Mouse (Mus musculus): ENCODE results near the gene Ankfy1. TPM values are rescaled to one million over a fixed set of nuclear protein-coding genes. Genes with fewer than 3 reads are reported as not detected.

The Ankfy1 gene
- polyA plus RNA-seq (2015; fragmentation: Nextera tagmentation; extraction: Ambion mirVana) = 28.2 and 31.8 TPM in 2 replicates

GRCm38 (mm10) chr11:72689551-72690510 is at the start of gene Ankfy1:
TSS of gene Ankfy1 (plus strand) at chr11:72690006.
- H3K27me3 ChIP-seq (replicated peaks) = no peaks in the 10 kb centered on the region
- no peaks in the 10 kb centered on the region for H3K36me3 ChIP-seq (replicated peaks)
- ATAC-seq (replicated peaks) = peak; percentile 98
- H3K9ac ChIP-seq = peak within 1 kb of the TSS; percentile 75
- H3K4me2 ChIP-seq = peak within 1 kb of the TSS; percentile 59
- H3K4me1 ChIP-seq = peaks cover 33% of the 10 kb centered on the region
- H3K4me3 ChIP-seq = peak within 1 kb of the TSS; percentile 72
- no peaks in the 10 kb centered on the region for H3K9me3 ChIP-seq
- WGBS = under 1% methylated on average over 56 of the region's 56 CpGs
- H3K27ac ChIP-seq = peak within 1 kb of the TSS; percentile 95

GRCm38 (mm10) chr11:72642730-72643129 is 47.1 kb upstream of the Ankfy1 start:
- H3K4me3 ChIP-seq = no peak overlapping the region
- H3K9me3 ChIP-seq = no peaks in the 10 kb centered on the region
- H3K4me1 ChIP-seq = no peaks in the 10 kb centered on the region
- no peaks in the 10 kb centered on the region for H3K27me3 ChIP-seq (replicated peaks)
- 14% methylated on average over 4 of the region's 4 CpGs for WGBS
- H3K4me2 ChIP-seq = no peak overlapping the region
- no peak overlapping the region for H3K9ac ChIP-seq
- ATAC-seq (replicated peaks) = no peak
- no peaks in the 10 kb centered on the region for H3K36me3 ChIP-seq (replicated peaks)
- H3K27ac ChIP-seq = no peak overlapping the region

GRCm38 (mm10) chr11:72645386-72645785 is 44.4 kb upstream of the Ankfy1 start:
- H3K36me3 ChIP-seq (replicated peaks) = no peaks in the 10 kb centered on the region

GRCm38 (mm10) chr11:72650347-72650746 is 39.5 kb upstream of the Ankfy1 start:
- H3K4me1 ChIP-seq = no peaks in the 10 kb centered on the region
- WGBS = 84% methylated on average over 2 of the region's 2 CpGs
- no peak overlapping the region for H3K9ac ChIP-seq
- no peaks in the 10 kb centered on the region for H3K27me3 ChIP-seq (replicated peaks)
- no peaks in the 10 kb centered on the region for H3K36me3 ChIP-seq (replicated peaks)
- no peak overlapping the region for H3K4me2 ChIP-seq
- no peaks in the 10 kb centered on the region for H3K9me3 ChIP-seq
- ATAC-seq (replicated peaks) = no peak
- no peak overlapping the region for H3K4me3 ChIP-seq
- no peak overlapping the region for H3K27ac ChIP-seq

More at GRCm38 (mm10) chr11:72645386-72645785, 44.4 kb upstream of the Ankfy1 start:
- Histone ChIP-seq H3K4me1 (no peaks in the 10 kb centered on the region), H3K4me2 (no peak overlapping the region), H3K9ac (no peak overlapping the region), H3K9me3 (no peaks in the 10 kb centered on the region), H3K4me3 (no peak overlapping the region), H3K27ac (no peak overlapping the region), H3K27me3 (replicated peaks) (no peaks in the 10 kb centered on the region)
- 92% methylated on average over 5 of the region's 5 CpGs for WGBS
- no peak for ATAC-seq (replicated peaks)

- H3K36me3 ChIP-seq (replicated peaks) = no peaks in the 10 kb centered on the region
- no peak overlapping the region for H3K4me3 ChIP-seq
- H3K4me1 ChIP-seq = no peaks in the 10 kb centered on the region
- H3K27ac ChIP-seq = no peak overlapping the region
- H3K27me3 ChIP-seq (replicated peaks) = no peaks in the 10 kb centered on the region
- H3K4me2 ChIP-seq = no peak overlapping the region
- no peak overlapping the region for H3K9ac ChIP-seq
- no peak for ATAC-seq (replicated peaks)
- no peaks in the 10 kb centered on the region for H3K9me3 ChIP-seq
Observed at GRCm38 (mm10) chr11:72659918-72660317, 29.9 kb upstream of the Ankfy1 start.

GRCm38 (mm10) chr11:72660359-72660758 is 29.4 kb upstream of the Ankfy1 start:
- H3K27ac ChIP-seq = no peak overlapping the region
- H3K27me3 ChIP-seq (replicated peaks) = no peaks in the 10 kb centered on the region
- no peak overlapping the region for H3K4me3 ChIP-seq
- ATAC-seq (replicated peaks) = no peak
- no peaks in the 10 kb centered on the region for H3K36me3 ChIP-seq (replicated peaks)
- 98% methylated on average over 1 of the region's 1 CpGs for WGBS
- no peak overlapping the region for H3K9ac ChIP-seq
- no peaks in the 10 kb centered on the region for H3K4me1 ChIP-seq
- no peaks in the 10 kb centered on the region for H3K9me3 ChIP-seq
- H3K4me2 ChIP-seq = no peak overlapping the region

GRCm38 (mm10) chr11:72664641-72665040 is 25.2 kb upstream of the Ankfy1 start:
- no peak overlapping the region for H3K4me3 ChIP-seq
- WGBS = 94% methylated on average over 4 of the region's 4 CpGs
- no peaks in the 10 kb centered on the region for H3K27me3 ChIP-seq (replicated peaks)
- no peaks in the 10 kb centered on the region for H3K4me1 ChIP-seq
- H3K36me3 ChIP-seq (replicated peaks) = no peaks in the 10 kb centered on the region
- no peak overlapping the region for H3K9ac ChIP-seq
- H3K9me3 ChIP-seq = no peaks in the 10 kb centered on the region
- no peak for ATAC-seq (replicated peaks)
- no peak overlapping the region for H3K4me2 ChIP-seq
- no peak overlapping the region for H3K27ac ChIP-seq

- Histone ChIP-seq H3K9me3 (no peaks in the 10 kb centered on the region), H3K27ac (no peak overlapping the region), H3K4me3 (no peak overlapping the region), H3K27me3 (replicated peaks) (no peaks in the 10 kb centered on the region), H3K9ac (no peak overlapping the region), H3K36me3 (replicated peaks) (no peaks in the 10 kb centered on the region), H3K4me2 (no peak overlapping the region), H3K4me1 (no peaks in the 10 kb centered on the region)
- no peak for ATAC-seq (replicated peaks)
Observed at GRCm38 (mm10) chr11:72670634-72671033, 19.2 kb upstream of the Ankfy1 start.

GRCm38 (mm10) chr11:72671294-72671988 is 18.4 kb upstream of the Ankfy1 start:
- ATAC-seq (replicated peaks) = no peak
- Histone ChIP-seq H3K27me3 (replicated peaks) (no peaks in the 10 kb centered on the region), H3K4me1 (no peaks in the 10 kb centered on the region), H3K4me3 (no peak overlapping the region), H3K36me3 (replicated peaks) (no peaks in the 10 kb centered on the region), H3K9me3 (no peaks in the 10 kb centered on the region), H3K27ac (no peak overlapping the region), H3K4me2 (no peak overlapping the region), H3K9ac (no peak overlapping the region)
- WGBS = 84% methylated on average over 6 of the region's 6 CpGs

- Histone ChIP-seq H3K36me3 (replicated peaks) (no peaks in the 10 kb centered on the region), H3K27me3 (replicated peaks) (no peaks in the 10 kb centered on the region), H3K9me3 (no peaks in the 10 kb centered on the region), H3K27ac (no peak overlapping the region), H3K4me3 (no peak overlapping the region), H3K9ac (no peak overlapping the region), H3K4me2 (no peak overlapping the region), H3K4me1 (no peaks in the 10 kb centered on the region)
- WGBS = 96% methylated on average over 1 of the region's 1 CpGs
- no peak for ATAC-seq (replicated peaks)
Observed at GRCm38 (mm10) chr11:72672438-72672837, 17.4 kb upstream of the Ankfy1 start.

- Histone ChIP-seq H3K4me2 (no peak overlapping the region), H3K9me3 (no peaks in the 10 kb centered on the region), H3K36me3 (replicated peaks) (no peaks in the 10 kb centered on the region), H3K27ac (no peak overlapping the region), H3K9ac (no peak overlapping the region), H3K27me3 (replicated peaks) (no peaks in the 10 kb centered on the region), H3K4me3 (no peak overlapping the region), H3K4me1 (no peaks in the 10 kb centered on the region)
- 31% methylated on average over 2 of the region's 2 CpGs for WGBS
- ATAC-seq (replicated peaks) = no peak
Observed at GRCm38 (mm10) chr11:72675280-72675679, 14.5 kb upstream of the Ankfy1 start.

GRCm38 (mm10) chr11:72680726-72681125 is 9.1 kb upstream of the Ankfy1 start:
- H3K4me3 ChIP-seq = no peak overlapping the region
- no peak for ATAC-seq (replicated peaks)
- no peaks in the 10 kb centered on the region for H3K9me3 ChIP-seq
- no peaks in the 10 kb centered on the region for H3K27me3 ChIP-seq (replicated peaks)
- 0 out of 2 replicates have a peak, but pooled peaks cover 2% of the 10 kb centered on the region for H3K36me3 ChIP-seq (replicated peaks)
- H3K27ac ChIP-seq = no peak overlapping the region
- H3K9ac ChIP-seq = no peak overlapping the region
- no peaks in the 10 kb centered on the region for H3K4me1 ChIP-seq
- H3K4me2 ChIP-seq = no peak overlapping the region

All from midbrain, embryonic 15.5 days (tissue).